Mouse (Mus musculus) cerebellum, adult 2 months (tissue): ENCODE data around the gene Miip.

Source experiments
- CTCF ChIP-seq: fragments of 200-500 bp; IDR thresholded peaks from 2 replicates; pipeline ENCODE4 v1.5.1; 2011; ENCODE audit warnings: low read depth, mild to moderate bottlenecking, control low read depth, low read length, moderate library complexity, borderline replicate concordance; ENCODE audit not compliant: insufficient read depth
- POLR2A ChIP-seq: fragments of 200-500 bp; IDR thresholded peaks from 2 replicates; pipeline ENCODE4 v1.6.1; 2011; ENCODE audit warnings: low read length, control low read depth, borderline replicate concordance; ENCODE audit not compliant: insufficient read depth

GRCm38 (mm10) chr4:147883041-147883440, 14.4 kb upstream of the Miip start:
- no peak for TF ChIP-seq POLR2A
- TF ChIP-seq CTCF, result no peak
